Mouse (Mus musculus): ENCODE results near the gene Scgb2b7.
"Not testable (repeated sequence)": the region's sequence is repeated elsewhere in the genome, so short reads cannot be mapped to it uniquely, and the experiment has no call there.

Scgb2b7 gene

GRCm38 (mm10) chr7:31705657-31706056 is at the start of gene Scgb2b7:
Scgb2b7 (minus strand) TSS chr7:31705757.
- not testable (repeated sequence) for DNase-seq (ENCODE audit: low read depth, low spot score)

GRCm38 (mm10) chr7:31712365-31712764 is 6.8 kb upstream of the Scgb2b7 start, which contains the start of gene Scgb1b7:
Scgb1b7 (plus strand) TSS chr7:31712665.
- DNase-seq (ENCODE audit: low read depth, low spot score): not testable (repeated sequence)

All from A20 (cell line).